Mouse (Mus musculus): Measurements from ENCODE around the gene Lipa. TPM values are rescaled to one million over a fixed set of nuclear protein-coding genes. Genes with fewer than 3 reads are reported as not detected.

Lipa gene
- polyA plus RNA-seq, 1 experiment, result 8.8 TPM

DNA sequence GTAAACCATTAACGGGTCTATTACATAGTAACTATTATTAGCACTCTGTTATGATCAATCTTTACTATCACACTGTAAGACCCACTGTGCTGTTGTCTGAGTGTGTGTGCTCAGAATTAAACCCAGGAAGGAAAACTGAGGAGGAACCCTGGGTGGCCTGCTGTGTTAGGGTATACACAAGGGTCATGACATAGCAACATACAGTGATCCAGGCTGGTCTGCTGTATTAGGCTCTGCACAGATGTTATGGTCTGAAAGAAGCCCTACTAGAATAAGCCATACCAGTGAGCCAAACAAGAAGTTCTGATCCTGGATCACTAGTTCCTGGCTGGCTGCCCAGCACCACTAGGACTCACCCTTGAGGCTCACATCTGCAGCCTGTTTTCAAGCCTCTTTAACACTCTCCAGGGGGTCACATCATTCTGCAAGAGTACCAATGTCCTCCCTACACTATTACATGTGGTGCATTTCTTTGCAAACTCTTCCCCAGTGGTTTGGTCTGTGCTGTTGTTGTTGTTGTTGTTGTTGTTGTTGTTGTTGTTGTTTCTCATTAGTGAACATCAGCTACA lies 65.7 kb downstream of the Lipa start:
- Histone ChIP-seq H3K27me3 (ENCODE audit: control insufficient read depth, insufficient read depth, insufficient read length) (no peaks in the 10 kb centered on the region), H3K4me3 (ENCODE audit: insufficient read depth, poor library complexity, severe bottlenecking) (no peak overlapping the region), H3K79me3 (ENCODE audit: low read depth) (no peaks in the 10 kb centered on the region), H3K79me2 (ENCODE audit: control insufficient read depth, insufficient read depth) (no peaks in the 10 kb centered on the region), H3ac (ENCODE audit: control insufficient read depth, insufficient read length, low read depth) (no peak overlapping the region), H3K36me3 (ENCODE audit: control insufficient read depth, insufficient read depth) (no peaks in the 10 kb centered on the region)
- TF ChIP-seq USF1 (IDR thresholded peaks at IDR 0.05; ENCODE audit: low read depth) (no peak), CTCF (IDR thresholded peaks at IDR 0.05; ENCODE audit: control insufficient read depth, insufficient read depth, insufficient read length) (no peak), MYOG (IDR thresholded peaks at IDR 0.05; ENCODE audit: control insufficient read depth, extremely low read depth, insufficient read length) (no peak), CEBPB (IDR thresholded peaks at IDR 0.05; ENCODE audit: low read depth) (no peak), MYOD1 (IDR thresholded peaks at IDR 0.05; ENCODE audit: control insufficient read depth, insufficient read length, low read depth) (no peak), FOSL1 (IDR thresholded peaks at IDR 0.05; ENCODE audit: insufficient read depth, low read length, poor library complexity, severe bottlenecking) (no peak), MAX (IDR thresholded peaks at IDR 0.05) (no peak)

DNA sequence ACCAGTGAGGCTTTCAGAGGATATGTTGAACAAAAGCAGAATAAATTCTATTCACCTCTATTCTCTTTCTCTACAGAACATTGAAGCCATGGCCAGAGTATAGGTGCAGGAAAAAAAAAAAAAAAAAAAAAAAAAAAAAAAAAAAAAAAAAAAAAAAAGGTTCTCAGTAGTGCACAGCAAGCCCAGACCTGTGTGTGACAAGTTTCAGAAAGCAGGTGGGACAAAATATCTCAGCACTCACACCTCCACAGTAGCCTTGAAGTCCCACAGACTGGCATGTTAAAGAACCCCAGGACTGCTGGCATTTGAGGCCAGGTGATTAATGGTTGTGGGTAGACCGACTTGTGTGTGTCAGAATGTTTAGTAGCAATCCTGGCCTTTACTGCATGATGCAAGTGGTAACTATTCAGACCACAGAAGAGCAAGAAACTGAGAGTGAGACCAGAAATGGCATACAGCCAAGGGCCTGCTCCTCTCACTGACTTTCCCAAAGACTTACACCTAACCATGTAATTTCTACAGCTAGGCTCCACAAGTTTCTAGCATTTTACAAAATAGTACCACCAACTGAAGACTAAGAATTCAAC lies 76.4 kb downstream of the Lipa start:
- no peaks in the 10 kb centered on the region for H3K79me3 ChIP-seq (ENCODE audit: low read depth)
- H3K79me2 ChIP-seq (ENCODE audit: control insufficient read depth, insufficient read depth), result no peaks in the 10 kb centered on the region
- TF ChIP-seq USF1 (IDR thresholded peaks at IDR 0.05; ENCODE audit: low read depth) (no peak), CTCF (IDR thresholded peaks at IDR 0.05; ENCODE audit: control insufficient read depth, insufficient read depth, insufficient read length) (no peak), MYOG (IDR thresholded peaks at IDR 0.05; ENCODE audit: control insufficient read depth, extremely low read depth, insufficient read length) (no peak), FOSL1 (IDR thresholded peaks at IDR 0.05; ENCODE audit: insufficient read depth, low read length, poor library complexity, severe bottlenecking) (peak; percentile 63), MYOD1 (IDR thresholded peaks at IDR 0.05; ENCODE audit: control insufficient read depth, insufficient read length, low read depth) (peak; percentile 57), CEBPB (IDR thresholded peaks at IDR 0.05; ENCODE audit: low read depth) (peak; percentile 90), MAX (IDR thresholded peaks at IDR 0.05) (no peak)
- no peak overlapping the region for H3ac ChIP-seq (ENCODE audit: control insufficient read depth, insufficient read length, low read depth)
- no peaks in the 10 kb centered on the region for H3K27me3 ChIP-seq (ENCODE audit: control insufficient read depth, insufficient read depth, insufficient read length)
- no peaks in the 10 kb centered on the region for H3K36me3 ChIP-seq (ENCODE audit: control insufficient read depth, insufficient read depth)
- no peak overlapping the region for H3K4me3 ChIP-seq (ENCODE audit: insufficient read depth, poor library complexity, severe bottlenecking)

GRCm38 (mm10) chr19:34448851-34449250 lies 78.4 kb downstream of the Lipa start:
- Histone ChIP-seq H3K36me3 (ENCODE audit: control insufficient read depth, insufficient read depth) (no peaks in the 10 kb centered on the region), H3ac (ENCODE audit: control insufficient read depth, insufficient read length, low read depth) (no peak overlapping the region), H3K79me2 (ENCODE audit: control insufficient read depth, insufficient read depth) (no peaks in the 10 kb centered on the region), H3K4me3 (ENCODE audit: insufficient read depth, poor library complexity, severe bottlenecking) (no peak overlapping the region), H3K79me3 (ENCODE audit: low read depth) (no peaks in the 10 kb centered on the region), H3K27me3 (ENCODE audit: control insufficient read depth, insufficient read depth, insufficient read length) (no peaks in the 10 kb centered on the region)
- TF ChIP-seq MYOG (IDR thresholded peaks at IDR 0.05; ENCODE audit: control insufficient read depth, extremely low read depth, insufficient read length) (no peak), FOSL1 (IDR thresholded peaks at IDR 0.05; ENCODE audit: insufficient read depth, low read length, poor library complexity, severe bottlenecking) (no peak), USF1 (IDR thresholded peaks at IDR 0.05; ENCODE audit: low read depth) (no peak), CTCF (IDR thresholded peaks at IDR 0.05; ENCODE audit: control insufficient read depth, insufficient read depth, insufficient read length) (no peak), MAX (IDR thresholded peaks at IDR 0.05) (no peak), CEBPB (IDR thresholded peaks at IDR 0.05; ENCODE audit: low read depth) (no peak), MYOD1 (IDR thresholded peaks at IDR 0.05; ENCODE audit: control insufficient read depth, insufficient read length, low read depth) (no peak)

DNA sequence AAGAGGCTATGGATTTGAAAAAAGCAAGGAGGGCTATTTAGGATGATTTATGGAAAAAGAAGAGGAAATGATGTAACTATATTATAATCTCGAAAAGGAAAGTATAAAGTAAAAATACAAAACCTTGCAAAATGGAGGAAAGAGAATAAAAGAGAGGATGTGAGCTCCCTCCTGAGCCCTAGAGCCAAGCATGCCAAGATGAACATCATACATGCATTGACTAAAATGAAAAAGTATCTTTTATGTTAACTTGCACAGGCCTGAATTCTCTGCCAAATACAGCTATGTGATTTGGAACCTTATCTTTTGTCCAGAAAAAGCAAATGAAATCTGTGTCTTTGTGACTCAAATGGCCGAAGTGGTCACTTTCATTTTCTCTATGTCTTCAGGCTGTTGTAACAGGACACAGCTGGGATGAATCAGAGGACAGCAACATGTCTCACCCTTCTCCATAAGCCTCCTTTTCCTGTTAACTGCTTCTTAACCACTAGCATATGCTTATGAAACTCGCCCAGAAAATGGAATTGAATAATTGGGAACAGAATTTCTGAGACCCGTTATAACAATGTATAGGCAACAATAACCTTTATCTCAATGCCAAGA lies 81.8 kb downstream of the Lipa start:
- Histone ChIP-seq H3K4me3 (ENCODE audit: insufficient read depth, poor library complexity, severe bottlenecking) (no peak overlapping the region), H3K79me3 (ENCODE audit: low read depth) (no peaks in the 10 kb centered on the region), H3K79me2 (ENCODE audit: control insufficient read depth, insufficient read depth) (no peaks in the 10 kb centered on the region), H3ac (ENCODE audit: control insufficient read depth, insufficient read length, low read depth) (no peak overlapping the region), H3K27me3 (ENCODE audit: control insufficient read depth, insufficient read depth, insufficient read length) (no peaks in the 10 kb centered on the region), H3K36me3 (ENCODE audit: control insufficient read depth, insufficient read depth) (no peaks in the 10 kb centered on the region)
- TF ChIP-seq MYOG (IDR thresholded peaks at IDR 0.05; ENCODE audit: control insufficient read depth, extremely low read depth, insufficient read length) (no peak), MYOD1 (IDR thresholded peaks at IDR 0.05; ENCODE audit: control insufficient read depth, insufficient read length, low read depth) (peak; percentile 54), MAX (IDR thresholded peaks at IDR 0.05) (no peak), CEBPB (IDR thresholded peaks at IDR 0.05; ENCODE audit: low read depth) (peak; percentile 69)

DNA sequence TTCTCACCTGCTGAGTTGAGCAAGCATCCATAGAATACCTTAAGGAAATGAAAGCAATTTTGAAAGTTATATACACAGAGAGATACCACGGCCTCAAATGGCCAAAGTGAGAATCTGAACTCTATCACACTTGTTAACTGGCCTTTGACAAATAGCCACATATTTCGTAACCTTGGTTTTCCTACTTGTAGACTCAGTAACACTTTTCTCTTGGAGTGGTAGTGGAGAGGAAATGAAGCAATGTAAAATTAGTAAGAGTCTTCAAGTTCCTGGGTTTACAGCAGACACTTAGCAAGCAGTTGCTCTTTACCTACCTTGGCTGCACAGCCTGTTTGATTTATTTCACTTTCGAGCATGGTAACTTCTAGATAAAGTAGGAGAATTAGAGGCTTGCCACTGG lies 82.5 kb downstream of the Lipa start:
- Histone ChIP-seq H3K79me2 (ENCODE audit: control insufficient read depth, insufficient read depth) (no peaks in the 10 kb centered on the region), H3K4me3 (ENCODE audit: insufficient read depth, poor library complexity, severe bottlenecking) (no peak overlapping the region), H3K27me3 (ENCODE audit: control insufficient read depth, insufficient read depth, insufficient read length) (no peaks in the 10 kb centered on the region), H3K79me3 (ENCODE audit: low read depth) (no peaks in the 10 kb centered on the region), H3K36me3 (ENCODE audit: control insufficient read depth, insufficient read depth) (no peaks in the 10 kb centered on the region), H3ac (ENCODE audit: control insufficient read depth, insufficient read length, low read depth) (no peak overlapping the region)
- TF ChIP-seq FOSL1 (IDR thresholded peaks at IDR 0.05; ENCODE audit: insufficient read depth, low read length, poor library complexity, severe bottlenecking) (no peak), CEBPB (IDR thresholded peaks at IDR 0.05; ENCODE audit: low read depth) (peak; percentile 23), CTCF (IDR thresholded peaks at IDR 0.05; ENCODE audit: control insufficient read depth, insufficient read depth, insufficient read length) (no peak), MYOG (IDR thresholded peaks at IDR 0.05; ENCODE audit: control insufficient read depth, extremely low read depth, insufficient read length) (no peak), MAX (IDR thresholded peaks at IDR 0.05) (no peak)

Other genes with a start within 250 kb of the Lipa start
- gene Fas, start 236.8 kb downstream of the Lipa start, polyA plus RNA-seq (2012; fragmentation: generic; extraction: Trizol), result 1.3 TPM
- 0.30 TPM for gene Ch25h, start 52.3 kb downstream of the Lipa start, polyA plus RNA-seq (2012; fragmentation: generic; extraction: Trizol)
- 1.6 TPM for gene Ifit2, start 23.2 kb upstream of the Lipa start, polyA plus RNA-seq (2012; fragmentation: generic; extraction: Trizol)
- gene Ifit3, start 56.1 kb upstream of the Lipa start, polyA plus RNA-seq (2012; fragmentation: generic; extraction: Trizol), result 0.05 TPM
- not detected for gene Ifit1bl1, start 74.5 kb upstream of the Lipa start, polyA plus RNA-seq (2012; fragmentation: generic; extraction: Trizol)
- gene Ifit3b, start 80.5 kb upstream of the Lipa start, polyA plus RNA-seq (2012; fragmentation: generic; extraction: Trizol), result not detected
- gene Ifit1bl2, start 113.3 kb upstream of the Lipa start, polyA plus RNA-seq (2012; fragmentation: generic; extraction: Trizol), result not detected
- 0.01 TPM for gene Ifit1, start 113.4 kb upstream of the Lipa start, polyA plus RNA-seq (2012; fragmentation: generic; extraction: Trizol)
- gene Slc16a12, start 219.8 kb upstream of the Lipa start, polyA plus RNA-seq (2012; fragmentation: generic; extraction: Trizol), result 0.01 TPM